Mouse (Mus musculus): Measurements from ENCODE around the gene Ang4. TPM values are rescaled to one million over a fixed set of nuclear protein-coding genes. Genes with fewer than 3 reads are reported as not detected.

Gene Ang4
- polyA plus RNA-seq, 1 experiment from 2014 or later = not detected

DNA sequence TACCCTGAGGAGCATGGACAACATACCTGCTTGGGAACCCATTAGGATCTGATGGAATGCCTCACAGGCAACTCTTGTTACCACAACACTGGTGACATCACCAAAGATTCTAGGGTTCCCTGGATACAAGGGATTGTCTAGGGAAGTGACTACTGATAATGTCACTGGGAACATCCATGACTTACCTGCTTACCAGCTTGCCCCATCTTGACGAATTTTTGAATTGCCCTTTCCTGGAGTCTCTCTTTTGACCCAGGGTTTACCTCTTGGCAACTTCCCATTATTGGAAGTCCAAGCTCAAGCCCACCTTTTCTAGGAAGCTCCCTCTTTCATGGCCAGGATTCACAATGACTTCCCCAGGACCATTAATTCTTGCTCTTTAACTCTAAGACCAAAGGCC, 56.3 kb downstream of the Ang4 start, which contains the start of gene Gm5800:
Gene Gm5800, minus strand, starts transcription at position 101 of the 400 bp plus-strand sequence.
- H3K79me2 ChIP-seq (ENCODE audit: inconsistent target) = no peaks in the 10 kb centered on the region
- no peaks in the 10 kb centered on the region for H3K36me3 ChIP-seq (ENCODE audit: inconsistent target)
- no peak within 1 kb of the TSS for H3K4me3 ChIP-seq (ENCODE audit: inconsistent target)
- WGBS (ENCODE audit: missing documents) = 56% methylated on average over 1 of the region's 1 CpGs
- no peak within 1 kb of the TSS for H3K27ac ChIP-seq

Other genes with a start within 250 kb of the Ang4 start
- not detected in 3 replicates for gene Gm5622, start 220.8 kb downstream of the Ang4 start, polyA plus RNA-seq (2018)
- not detected in 3 replicates for gene Gm17175, start 199.5 kb downstream of the Ang4 start, polyA plus RNA-seq (2018)
- not detected in 3 replicates for gene Gm17174, start 181.5 kb downstream of the Ang4 start, polyA plus RNA-seq (2018)
- not detected in 3 replicates for gene Gm17078, start 162.3 kb downstream of the Ang4 start, polyA plus RNA-seq (2018)
- gene Gm4181, start 137.9 kb downstream of the Ang4 start, polyA plus RNA-seq (2018) = not detected in 3 replicates
- gene Gm17079, start 78.1 kb downstream of the Ang4 start, polyA plus RNA-seq (2018) = not detected in 3 replicates
- not detected in 3 replicates for gene Gm5800, start 56.4 kb downstream of the Ang4 start, polyA plus RNA-seq (2018)
- not detected in 3 replicates for gene AY358078, start 26.5 kb upstream of the Ang4 start, polyA plus RNA-seq (2018)
- gene Ear6, start 80.1 kb upstream of the Ang4 start, polyA plus RNA-seq (2018) = 0.75 TPM in 1 of 3 replicates, not detected in the others
- gene Mettl17, start 111.3 kb upstream of the Ang4 start, polyA plus RNA-seq (2018) = 5.5 to 12.4 TPM (median 8.5 TPM) in 3 replicates
- gene Slc39a2, start 119.3 kb upstream of the Ang4 start, polyA plus RNA-seq (2018) = 0.16 to 0.27 TPM in 2 of 3 replicates, not detected in the other
- 0.14 TPM in 1 of 3 replicates, not detected in the others for gene Ndrg2, start 140.6 kb upstream of the Ang4 start, polyA plus RNA-seq (2018)
- not detected in 3 replicates for gene Tppp2, start 144.8 kb upstream of the Ang4 start, polyA plus RNA-seq (2018)
- not detected in 3 replicates for gene Rnase13, start 149.2 kb upstream of the Ang4 start, polyA plus RNA-seq (2018)
- gene Arhgef40, start 211.1 kb upstream of the Ang4 start, polyA plus RNA-seq (2018) = 0.60 to 1.3 TPM (median 1.3 TPM) in 3 replicates
- 0.16 to 0.21 TPM in 2 of 3 replicates, not detected in the other for gene Tmem253, start 242.1 kb upstream of the Ang4 start, polyA plus RNA-seq (2018)
- gene Zfp219, start 247.1 kb upstream of the Ang4 start, polyA plus RNA-seq (2018) = 7.2 to 19.5 TPM (median 12.3 TPM) in 3 replicates